ENCODE assay signal across 17 mouse cellular contexts in the genomic region with DNA sequence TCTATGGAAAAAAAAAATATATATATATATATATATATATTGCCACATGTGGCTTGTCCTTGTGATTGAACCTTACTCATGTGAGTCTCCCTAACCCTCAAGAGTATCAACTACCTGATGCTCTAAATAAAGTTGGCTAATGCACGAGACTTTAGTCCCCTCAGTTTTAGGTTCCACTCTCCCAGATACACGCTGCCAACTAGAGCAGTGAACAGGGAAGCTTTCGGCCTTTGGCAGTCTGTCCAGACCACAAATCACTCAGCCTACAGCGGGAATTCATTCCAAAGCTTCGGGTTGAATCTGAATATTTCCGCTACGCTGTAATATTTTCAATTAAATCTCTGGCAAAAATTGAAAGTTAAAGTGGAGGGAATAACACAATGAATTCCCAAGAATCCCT.
"Had no signal": no experiment of that assay in that cellular context is flagged by ENCODE, and none has a peak within 500 bp of the region (broad histone marks: within the 10 kb centered on the region; RNA-seq: fewer than 3 reads in every experiment).

No protein-coding gene starts in this region.

- H3K4me3 ChIP-seq: layer of hippocampus, adult 2 months; limb, embryonic 13.5 days; liver, embryonic 15.5 days; midbrain, embryonic 10.5 days; midbrain, embryonic 15.5 days; neural tube, embryonic 13.5 days; stomach, embryonic 15.5 days had no signal

- H3K9ac ChIP-seq: limb, embryonic 13.5 days; liver, embryonic 15.5 days; midbrain, embryonic 15.5 days; neural tube, embryonic 13.5 days; stomach, embryonic 15.5 days had no signal

- H3K27me3 ChIP-seq: limb, embryonic 13.5 days; liver, embryonic 15.5 days; midbrain, embryonic 15.5 days; neural tube, embryonic 13.5 days; stomach, embryonic 15.5 days had no signal

- H3K36me3 ChIP-seq: midbrain, embryonic 10.5 days; midbrain, embryonic 15.5 days; neural tube, embryonic 13.5 days had no signal

- H3K9me3 ChIP-seq: liver, embryonic 15.5 days; midbrain, embryonic 15.5 days; stomach, embryonic 15.5 days had no signal

- H3K4me1 ChIP-seq: stomach, embryonic 15.5 days had no signal

- H3K4me2 ChIP-seq: limb, embryonic 13.5 days; liver, embryonic 11.5 days; liver, embryonic 15.5 days; midbrain, embryonic 15.5 days; neural tube, embryonic 13.5 days; stomach, embryonic 15.5 days had no signal

- DNase-seq: kidney, postnatal 10 days; kidney, postnatal 4 days; left cerebral cortex, postnatal 4 days; lung, adult 2 months; lung, postnatal 36 days; retina, postnatal 1 day; thymus, adult 2 months; thymus, postnatal 36 days had no signal

- ATAC-seq: lung, postnatal 0 days; midbrain, embryonic 15.5 days had no signal

- H3K27ac ChIP-seq: layer of hippocampus, adult 2 months; limb, embryonic 13.5 days; liver, embryonic 15.5 days; midbrain, embryonic 10.5 days; midbrain, embryonic 15.5 days; neural tube, embryonic 13.5 days; stomach, embryonic 15.5 days had no signal
